Mouse (Mus musculus): ENCODE measurements around the gene Gm17455.

DNA sequence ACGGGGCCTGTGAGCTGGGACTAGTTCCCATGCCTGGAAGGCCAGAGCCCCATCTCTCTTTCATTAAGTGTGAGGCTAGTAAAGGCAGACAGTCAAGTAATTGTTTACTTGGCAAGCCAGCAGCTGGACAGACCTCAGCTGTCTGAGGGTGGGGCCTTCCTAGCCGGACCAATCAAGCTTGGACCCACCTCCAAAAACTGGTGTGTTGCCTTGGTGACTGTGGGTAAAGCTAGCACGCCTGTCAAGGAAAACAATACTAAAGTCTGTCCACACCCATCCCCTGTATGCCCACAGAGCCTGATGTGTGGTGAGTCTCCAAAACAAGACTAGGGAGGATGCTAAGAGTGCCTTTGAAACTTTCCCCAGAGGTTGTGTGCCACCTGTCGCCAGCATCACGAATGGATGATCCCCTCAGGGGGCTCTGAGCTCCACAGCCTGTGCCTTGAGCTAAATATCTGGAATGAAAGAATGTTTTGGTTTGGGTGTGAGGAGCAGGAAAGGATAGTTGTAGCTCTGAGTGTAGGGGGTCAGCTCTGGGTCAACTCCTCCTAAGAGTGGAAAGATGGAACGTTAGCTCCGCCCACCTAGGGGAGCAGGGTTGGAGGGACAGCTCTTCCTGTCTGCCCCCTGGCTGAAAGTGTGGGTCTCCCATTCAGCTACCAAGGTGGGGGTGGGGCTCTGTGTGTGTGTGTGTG, 47.6 kb upstream of the Gm17455 start:
- TF ChIP-seq CTCF (IDR thresholded peaks at IDR 0.05; ENCODE audit: borderline replicate concordance, insufficient read depth, low read depth, low read length) (no peak), POLR2A (IDR thresholded peaks at IDR 0.05; ENCODE audit: borderline replicate concordance, insufficient read depth, low read length) (no peak)
